ENCODE assay signal across 14 mouse cellular contexts in the genomic region with DNA sequence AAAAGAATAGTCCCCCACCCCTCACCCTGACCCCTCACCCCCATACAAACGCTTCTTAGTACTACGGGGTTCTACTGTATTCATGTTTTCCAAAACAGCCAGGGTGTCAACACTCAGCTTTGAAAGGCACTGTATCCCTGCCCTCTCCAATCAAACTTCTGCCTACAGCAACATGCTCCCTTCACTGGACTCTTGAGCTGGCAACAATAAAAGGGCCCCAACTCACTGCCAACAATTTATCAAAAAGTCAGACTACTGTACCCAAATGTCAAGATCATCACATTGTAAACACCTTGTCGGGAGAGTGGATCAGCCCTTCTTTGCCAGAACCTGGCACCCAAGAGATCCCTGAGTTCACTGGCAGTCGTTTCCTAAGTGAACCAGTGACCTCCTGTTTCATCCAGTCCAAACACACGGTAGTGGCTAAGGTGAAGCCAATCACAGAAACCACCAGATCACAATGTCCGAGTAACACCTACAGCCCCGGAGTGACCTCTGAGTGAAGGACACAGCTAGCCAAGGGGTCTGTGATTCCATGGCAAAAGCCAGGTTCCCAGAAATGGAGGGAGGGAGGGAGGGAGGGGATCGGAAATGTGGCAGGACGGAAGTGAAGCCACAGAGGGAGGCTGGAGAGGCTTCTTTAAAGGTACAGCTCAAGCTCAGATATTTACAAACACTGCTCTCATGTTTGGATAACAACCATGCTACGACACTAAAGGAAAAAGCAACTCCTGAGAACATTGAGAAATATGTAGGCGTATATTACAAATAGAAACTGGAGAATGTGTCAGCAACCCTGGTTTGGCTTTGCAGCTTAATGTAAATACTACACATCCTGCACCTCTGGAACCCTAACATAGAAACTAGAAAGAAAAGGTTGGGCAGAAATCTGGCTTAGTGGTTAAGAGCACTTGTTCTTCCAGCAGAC. TPM values are rescaled to one million over a fixed set of nuclear protein-coding genes. Genes with fewer than 3 reads are reported as not detected.
DNase-seq lines count a peak whose midpoint lies in the region; ATAC-seq and TF ChIP-seq lines count a peak whose summit lies in the region.
"Had no signal": no experiment of that assay in that cellular context is flagged by ENCODE, and none has a peak within 500 bp of the region (broad histone marks: within the 10 kb centered on the region; RNA-seq: fewer than 3 reads in every experiment).

No protein-coding gene starts in this region.

- no peak overlapping the region for H3K9ac ChIP-seq in heart, postnatal 0 days (replicated peaks; ENCODE audit: low read depth, low read length)
- no peak overlapping the region for H3K9ac ChIP-seq in heart, embryonic 11.5 days (ENCODE audit: low read depth, low read length)
- H3K9ac ChIP-seq in lung, embryonic 14.5 days, result no peak overlapping the region
- no peak overlapping the region for H3K9ac ChIP-seq in kidney, postnatal 0 days (ENCODE audit: low read depth, low read length)
- no peak overlapping the region for H3K9ac ChIP-seq in liver, postnatal 0 days (replicated peaks)
- H3K9ac ChIP-seq: forebrain, postnatal 0 days; midbrain, embryonic 12.5 days had no signal

- no peak for DNase-seq in heart, postnatal 0 days (ENCODE audit: low spot score)
- peak; percentile 29 for DNase-seq in lung, embryonic 14.5 days
- no peak for DNase-seq in lung, postnatal 25 days (ENCODE audit: low spot score)
- no peak for DNase-seq in kidney, postnatal 0 days (ENCODE audit: low spot score)
- DNase-seq in liver, postnatal 0 days, result peak; percentile 42
- DNase-seq in urinary bladder, postnatal 14 days (ENCODE audit: low spot score), result no peak
- DNase-seq: cerebellum, postnatal 25 days; forebrain, postnatal 0 days; gastrocnemius, postnatal 10 days; thymus, adult 2 months had no signal

- no peak for TF ChIP-seq EP300 in heart, postnatal 0 days (IDR thresholded peaks at IDR 0.05; ENCODE audit: low read depth)
- TF ChIP-seq EP300 in liver, postnatal 0 days (IDR thresholded peaks at IDR 0.05; ENCODE audit: low read depth), result peak; percentile 28; the same call in 1 of the 2 replicates

- no peaks in the 10 kb centered on the region for H3K9me3 ChIP-seq in heart, postnatal 0 days (replicated peaks; ENCODE audit: control insufficient read depth, low read length)
- no peaks in the 10 kb centered on the region for H3K9me3 ChIP-seq in heart, embryonic 11.5 days (replicated peaks; ENCODE audit: control insufficient read depth, low read length)
- no peaks in the 10 kb centered on the region for H3K9me3 ChIP-seq in lung, embryonic 14.5 days (ENCODE audit: low read depth, low read length)
- H3K9me3 ChIP-seq in kidney, postnatal 0 days (replicated peaks; ENCODE audit: low read length), result no peaks in the 10 kb centered on the region
- H3K9me3 ChIP-seq in liver, postnatal 0 days (ENCODE audit: low read length), result no peaks in the 10 kb centered on the region
- H3K9me3 ChIP-seq: embryonic facial prominence, embryonic 10.5 days; midbrain, embryonic 12.5 days had no signal

- no peaks in the 10 kb centered on the region for H3K27me3 ChIP-seq in heart, postnatal 0 days (ENCODE audit: control insufficient read depth, insufficient read depth, low read length)
- H3K27me3 ChIP-seq in heart, embryonic 11.5 days (ENCODE audit: control insufficient read depth, insufficient read depth, low read length), result no peaks in the 10 kb centered on the region
- H3K27me3 ChIP-seq in lung, embryonic 14.5 days (ENCODE audit: insufficient read depth, low read length), result no peaks in the 10 kb centered on the region
- no peaks in the 10 kb centered on the region for H3K27me3 ChIP-seq in kidney, postnatal 0 days (ENCODE audit: insufficient read depth, low read length)
- H3K27me3 ChIP-seq in liver, postnatal 0 days (ENCODE audit: insufficient read depth, low read length), result no peaks in the 10 kb centered on the region
- H3K27me3 ChIP-seq: midbrain, embryonic 12.5 days had no signal

- H3K36me3 ChIP-seq in heart, postnatal 0 days (replicated peaks; ENCODE audit: control insufficient read depth, insufficient read depth, low read length), result peaks cover 7% of the 10 kb centered on the region; the same call in 1 of the 2 replicates
- H3K36me3 ChIP-seq in heart, embryonic 11.5 days (ENCODE audit: control insufficient read depth, insufficient read depth, low read length), result no peaks in the 10 kb centered on the region
- H3K36me3 ChIP-seq in lung, embryonic 14.5 days (ENCODE audit: insufficient read depth), result peaks cover 12% of the 10 kb centered on the region; the same call in 1 of the 2 replicates
- H3K36me3 ChIP-seq in kidney, postnatal 0 days (ENCODE audit: insufficient read depth, low read length), result peaks cover 5% of the 10 kb centered on the region; the same call in 1 of the 2 replicates
- H3K36me3 ChIP-seq in liver, postnatal 0 days (replicated peaks; ENCODE audit: insufficient read depth, low read length), result 0 out of 2 replicates have a peak, but pooled peaks cover 2% of the 10 kb centered on the region
- H3K36me3 ChIP-seq: midbrain, embryonic 12.5 days had no signal

- peaks cover 28% of the 10 kb centered on the region for H3K4me1 ChIP-seq in heart, postnatal 0 days (ENCODE audit: control insufficient read depth, insufficient read depth)
- H3K4me1 ChIP-seq in heart, embryonic 11.5 days (ENCODE audit: control insufficient read depth, insufficient read depth, low read length), result peaks cover 26% of the 10 kb centered on the region
- peaks cover 22% of the 10 kb centered on the region for H3K4me1 ChIP-seq in lung, embryonic 14.5 days (ENCODE audit: insufficient read depth)
- H3K4me1 ChIP-seq in kidney, postnatal 0 days (replicated peaks; ENCODE audit: insufficient read depth, low read length), result peaks cover 21% of the 10 kb centered on the region
- peaks cover 22% of the 10 kb centered on the region for H3K4me1 ChIP-seq in liver, postnatal 0 days (ENCODE audit: insufficient read depth)
- H3K4me1 ChIP-seq: midbrain, embryonic 12.5 days had no signal

- no peak overlapping the region for H3K4me3 ChIP-seq in heart, postnatal 0 days (ENCODE audit: low read depth, low read length)
- no peak overlapping the region for H3K4me3 ChIP-seq in heart, embryonic 11.5 days (ENCODE audit: low read depth, low read length)
- no peak overlapping the region for H3K4me3 ChIP-seq in lung, embryonic 14.5 days (ENCODE audit: low read depth, low read length)
- no peak overlapping the region for H3K4me3 ChIP-seq in kidney, postnatal 0 days (replicated peaks; ENCODE audit: low read depth, low read length)
- H3K4me3 ChIP-seq in liver, postnatal 0 days (ENCODE audit: low read depth, low read length), result no peak overlapping the region
- H3K4me3 ChIP-seq: embryonic facial prominence, embryonic 10.5 days; midbrain, embryonic 12.5 days had no signal

- no peak for TF ChIP-seq CTCF in heart, postnatal 0 days (IDR thresholded peaks at IDR 0.05; ENCODE audit: low read depth)
- no peak for TF ChIP-seq CTCF in lung, embryonic 14.5 days (IDR thresholded peaks at IDR 0.05; ENCODE audit: low read depth)
- no peak for TF ChIP-seq CTCF in kidney, postnatal 0 days (IDR thresholded peaks at IDR 0.05; ENCODE audit: low read depth)
- no peak for TF ChIP-seq CTCF in liver, postnatal 0 days (IDR thresholded peaks at IDR 0.05; ENCODE audit: low read depth)

- H3K27ac ChIP-seq in heart, postnatal 0 days (ENCODE audit: low read depth), result peak overlapping the region; percentile 62
- no peak overlapping the region for H3K27ac ChIP-seq in heart, embryonic 11.5 days (ENCODE audit: low read depth, low read length)
- H3K27ac ChIP-seq in lung, embryonic 14.5 days (ENCODE audit: low read depth), result no peak overlapping the region; the same call in 1 of the 2 replicates
- peak overlapping the region; percentile 38; the same call in 1 of the 2 replicates for H3K27ac ChIP-seq in kidney, postnatal 0 days
- H3K27ac ChIP-seq in liver, postnatal 0 days (ENCODE audit: low read depth), result peak overlapping the region; percentile 95
- H3K27ac ChIP-seq: embryonic facial prominence, embryonic 10.5 days; hindbrain, postnatal 0 days; midbrain, embryonic 12.5 days had no signal

- 46% methylated on average over 11 of the region's 11 CpGs for WGBS in heart, postnatal 0 days
- 62% methylated on average over 11 of the region's 11 CpGs for WGBS in heart, embryonic 11.5 days (ENCODE audit: insufficient replicate concordance)
- 46% methylated on average over 11 of the region's 11 CpGs for WGBS in lung, embryonic 14.5 days
- WGBS in kidney, postnatal 0 days, result 62% methylated on average over 11 of the region's 11 CpGs
- WGBS in liver, postnatal 0 days (ENCODE audit: insufficient replicate concordance), result 61% methylated on average over 11 of the region's 11 CpGs

- H3K4me2 ChIP-seq in heart, postnatal 0 days (ENCODE audit: low read depth, low read length), result no peak overlapping the region
- H3K4me2 ChIP-seq in heart, embryonic 11.5 days, result no peak overlapping the region
- no peak overlapping the region for H3K4me2 ChIP-seq in lung, embryonic 14.5 days
- no peak overlapping the region for H3K4me2 ChIP-seq in kidney, postnatal 0 days (ENCODE audit: low read length)
- no peak overlapping the region for H3K4me2 ChIP-seq in liver, postnatal 0 days (ENCODE audit: low read depth, low read length)
- H3K4me2 ChIP-seq: midbrain, embryonic 12.5 days had no signal

- ATAC-seq in heart, postnatal 0 days (ENCODE audit: insufficient read depth, low read depth), result peak; percentile 31; the same call in 1 of the 2 replicates
- ATAC-seq in heart, embryonic 11.5 days (replicated peaks; ENCODE audit: insufficient number of reproducible peaks, low FRiP score, low TSS enrichment), result no peak
- no peak for ATAC-seq in lung, embryonic 14.5 days (ENCODE audit: insufficient read depth)
- ATAC-seq in kidney, postnatal 0 days (replicated peaks; ENCODE audit: low FRiP score, low read depth), result 0 out of 2 replicates have a peak, but pooled peaks have one; percentile 25
- peak; percentile 89 for ATAC-seq in liver, postnatal 0 days
- ATAC-seq: forebrain, postnatal 0 days; hindbrain, postnatal 0 days had no signal

RNA-seq across cellular contexts. Expression of a gene that starts 48.2 kb away (rescaled TPM):
- total RNA-seq in heart, postnatal 0 days (2014; rRNA removed; ENCODE audit: low replicate concordance), result 267 and 380 TPM in 2 replicates
- 66.4 and 68.8 TPM in 2 replicates for polyA plus RNA-seq in heart, postnatal 0 days (2015; fragmentation: Nextera tagmentation; extraction: Ambion mirVana)
- polyA plus RNA-seq in heart, embryonic 11.5 days (2014; fragmentation: Nextera tagmentation; extraction: Ambion mirVana), result 88.2 and 106 TPM in 2 replicates
- 157 and 166 TPM in 2 replicates for polyA plus RNA-seq in lung, embryonic 14.5 days (2014; fragmentation: Nextera tagmentation; extraction: Ambion mirVana)
- polyA plus RNA-seq in kidney, postnatal 0 days (2015; fragmentation: Nextera tagmentation; extraction: Ambion mirVana), result 156 and 166 TPM in 2 replicates
- polyA plus RNA-seq in liver, postnatal 0 days (2015; fragmentation: Nextera tagmentation; extraction: Ambion mirVana), result 83.1 and 84.4 TPM in 2 replicates

RNA-seq across cellular contexts. Expression of a gene that starts 59.2 kb away (rescaled TPM):
- total RNA-seq in heart, postnatal 0 days (2014; rRNA removed; ENCODE audit: low replicate concordance), result 0.08 TPM in 1 of 2 replicates, not detected in the other
- polyA plus RNA-seq in heart, postnatal 0 days (2015; fragmentation: Nextera tagmentation; extraction: Ambion mirVana), result not detected in 2 replicates
- polyA plus RNA-seq in heart, embryonic 11.5 days (2014; fragmentation: Nextera tagmentation; extraction: Ambion mirVana), result 0.03 and 0.04 TPM in 2 replicates
- polyA plus RNA-seq in lung, embryonic 14.5 days (2014; fragmentation: Nextera tagmentation; extraction: Ambion mirVana), result 0.04 and 0.05 TPM in 2 replicates
- 0.05 TPM in 1 of 2 replicates, not detected in the other for polyA plus RNA-seq in kidney, postnatal 0 days (2015; fragmentation: Nextera tagmentation; extraction: Ambion mirVana)
- polyA plus RNA-seq in liver, postnatal 0 days (2015; fragmentation: Nextera tagmentation; extraction: Ambion mirVana), result 0.02 TPM in 1 of 2 replicates, not detected in the other

Comparison
In these comparisons a context has a peak if more than half of its experiments do, and no peak if none do; other contexts are left out.
1. ATAC-seq: peak in heart, postnatal 0 days (single experiment), kidney, postnatal 0 days (single experiment) and liver, postnatal 0 days (single experiment); none in heart, embryonic 11.5 days (single experiment) and lung, embryonic 14.5 days (single experiment).
2. DNase-seq: peak in lung, embryonic 14.5 days (single experiment) and liver, postnatal 0 days (single experiment); none in heart, postnatal 0 days (single experiment), lung, postnatal 25 days (single experiment), kidney, postnatal 0 days (single experiment) and urinary bladder, postnatal 14 days (single experiment).
3. H3K27ac ChIP-seq: peak in heart, postnatal 0 days (single experiment), kidney, postnatal 0 days (single experiment) and liver, postnatal 0 days (single experiment); none in heart, embryonic 11.5 days (single experiment) and lung, embryonic 14.5 days (single experiment).